23 mouse cellular contexts compared by ENCODE assay signal in genomic region chr15:93555719-93556118, GRCm38 (mm10). TPM values are rescaled to one million over a fixed set of nuclear protein-coding genes. Genes with fewer than 3 reads are reported as not detected.
DNase-seq lines count a peak whose midpoint lies in the region; ATAC-seq and TF ChIP-seq lines count a peak whose summit lies in the region.
"Had no signal": no experiment of that assay in that cellular context is flagged by ENCODE, and none has a peak within 500 bp of the region (broad histone marks: within the 10 kb centered on the region; RNA-seq: fewer than 3 reads in every experiment).

No protein-coding gene starts in this region.

- WGBS in kidney, adult 2 months, result 58% methylated on average over 8 of the region's 8 CpGs
- WGBS in stomach, postnatal 0 days, result 66% methylated on average over 8 of the region's 8 CpGs

- no peaks in the 10 kb centered on the region for H3K27me3 ChIP-seq in kidney, adult 2 months (replicated peaks; ENCODE audit: control insufficient read depth, insufficient read depth, low read length)
- no peaks in the 10 kb centered on the region for H3K27me3 ChIP-seq in stomach, postnatal 0 days (ENCODE audit: control insufficient read depth, insufficient read depth, low read length)
- H3K27me3 ChIP-seq: embryonic facial prominence, embryonic 15.5 days; hindbrain, embryonic 13.5 days; liver, embryonic 13.5 days had no signal

- TF ChIP-seq POLR2A in kidney, adult 2 months (IDR thresholded peaks at IDR 0.05; ENCODE audit: low read depth, low read length), result no peak

- peaks cover 5% of the 10 kb centered on the region; the same call in 1 of the 2 replicates for H3K4me1 ChIP-seq in kidney, adult 2 months (ENCODE audit: control insufficient read depth, insufficient read depth, low read length)
- no peaks in the 10 kb centered on the region for H3K4me1 ChIP-seq in stomach, postnatal 0 days (replicated peaks; ENCODE audit: control insufficient read depth, insufficient read depth)

- H3K27ac ChIP-seq in kidney, adult 2 months (ENCODE audit: insufficient read depth, low read depth, low read length), result no peak overlapping the region
- H3K27ac ChIP-seq in stomach, postnatal 0 days (replicated peaks), result no peak overlapping the region
- H3K27ac ChIP-seq: embryonic facial prominence, embryonic 15.5 days; gastrocnemius, adult 2 months; hindbrain, embryonic 13.5 days; liver, embryonic 13.5 days had no signal

- no peaks in the 10 kb centered on the region for H3K36me3 ChIP-seq in kidney, adult 2 months (ENCODE audit: control insufficient read depth, insufficient read depth, low read length)
- 0 out of 2 replicates have a peak, but pooled peaks cover 3% of the 10 kb centered on the region for H3K36me3 ChIP-seq in stomach, postnatal 0 days (ENCODE audit: control insufficient read depth, insufficient read depth, low read length)
- H3K36me3 ChIP-seq: hindbrain, embryonic 13.5 days; liver, embryonic 13.5 days had no signal

- no peak overlapping the region for H3K4me2 ChIP-seq in stomach, postnatal 0 days (replicated peaks; ENCODE audit: low read depth)
- H3K4me2 ChIP-seq: embryonic facial prominence, embryonic 15.5 days; hindbrain, embryonic 13.5 days; liver, embryonic 13.5 days; midbrain, embryonic 11.5 days had no signal

- 0 out of 2 replicates have a peak, but pooled peaks have one; percentile 3 for TF ChIP-seq CTCF in kidney, adult 2 months (conservative IDR thresholded peaks at IDR 0.05; ENCODE audit: insufficient read depth, insufficient read length, low read depth, low read length)
- TF ChIP-seq CTCF in stomach, postnatal 0 days (IDR thresholded peaks at IDR 0.05; ENCODE audit: low read depth), result peak; percentile 11; the same call in 1 of the 2 replicates

- no peak overlapping the region for H3K4me3 ChIP-seq in kidney, adult 2 months (ENCODE audit: insufficient read depth, low read depth, low read length)
- no peak overlapping the region for H3K4me3 ChIP-seq in stomach, postnatal 0 days (ENCODE audit: low read depth, low read length)
- H3K4me3 ChIP-seq: embryonic facial prominence, embryonic 15.5 days; gastrocnemius, adult 2 months; hindbrain, embryonic 13.5 days; liver, embryonic 13.5 days had no signal

- peak; percentile 9 for ATAC-seq in activated CD4-positive, CD25-positive, alpha-beta regulatory T cell, adult 4 months
- no peak for ATAC-seq in stomach, postnatal 0 days (ENCODE audit: low FRiP score, low TSS enrichment)
- ATAC-seq: forebrain, embryonic 14.5 days had no signal

- TF ChIP-seq EP300 in stomach, postnatal 0 days (optimal IDR thresholded peaks at IDR 0.05), result no peak

- DNase-seq in kidney, adult 2 months, result no peak
- no peak for DNase-seq in kidney, adult 11 months
- DNase-seq in retina, postnatal 1 day, result peak; percentile 14
- no peak for DNase-seq in retina, embryonic 14.5 days (ENCODE audit: low spot score)
- no peak for DNase-seq in stomach, postnatal 0 days (ENCODE audit: low spot score)
- no peak for DNase-seq in spleen, postnatal 36 days (ENCODE audit: low spot score in 2 of 2)
- DNase-seq in right cerebral cortex, adult 2 months (ENCODE audit: low spot score in 2 of 2), result no peak
- DNase-seq: adrenal gland, postnatal 25 days; cerebellum, adult 9-10 months; gastrocnemius, adult 2 months; kidney, adult 9 months; kidney, postnatal 36 days; liver, embryonic 13.5 days; lung, adult 2 months; lung, postnatal 36 days; right cerebral cortex, postnatal 25 days; spleen, adult 18-20 months; thymus, postnatal 14 days had no signal

- no peaks in the 10 kb centered on the region for H3K9me3 ChIP-seq in stomach, postnatal 0 days (ENCODE audit: control insufficient read depth, low read length)
- H3K9me3 ChIP-seq: embryonic facial prominence, embryonic 15.5 days; hindbrain, embryonic 13.5 days; liver, embryonic 13.5 days had no signal

- H3K9ac ChIP-seq in stomach, postnatal 0 days (ENCODE audit: low read length), result no peak overlapping the region
- H3K9ac ChIP-seq: embryonic facial prominence, embryonic 15.5 days; hindbrain, embryonic 13.5 days; liver, embryonic 13.5 days had no signal

RNA-seq across cellular contexts. Expression of gene Prickle1, which starts 40.0 kb away (rescaled TPM):
- polyA plus RNA-seq in kidney, adult 2 months (2012; rRNA removed), result 5.9 and 6.1 TPM in 2 replicates
- polyA plus RNA-seq in activated CD4-positive, CD25-positive, alpha-beta regulatory T cell, adult 4 months (2017; shearing (Covaris generic)), result under 1 TPM; 0.66 to 0.73 TPM
- polyA plus RNA-seq in stomach, postnatal 0 days (2015; fragmentation: Nextera tagmentation; extraction: Ambion mirVana), result 6.5 and 8.1 TPM in 2 replicates
